Mouse (Mus musculus) lung, postnatal 4 days (tissue): Measurements from ENCODE around the gene Mpc2.
A peak's percentile ranks its signal among the peaks of the same experiment; 100 is the strongest.

Source experiments
- DNase-seq, 2 experiments: peaks; one replicate each; pipeline ENCODE4 v3.0.0; 2021

Mpc2 gene

GRCm38 (mm10) chr1:165460360-165460800 lies at the start of gene Mpc2, which contains the start of gene Dcaf6:
Mpc2 (plus strand) TSS chr1:165460637.
Dcaf6 (minus strand) TSS chr1:165460475.
- DNase-seq, result peak; percentile 99 to 100

DNA sequence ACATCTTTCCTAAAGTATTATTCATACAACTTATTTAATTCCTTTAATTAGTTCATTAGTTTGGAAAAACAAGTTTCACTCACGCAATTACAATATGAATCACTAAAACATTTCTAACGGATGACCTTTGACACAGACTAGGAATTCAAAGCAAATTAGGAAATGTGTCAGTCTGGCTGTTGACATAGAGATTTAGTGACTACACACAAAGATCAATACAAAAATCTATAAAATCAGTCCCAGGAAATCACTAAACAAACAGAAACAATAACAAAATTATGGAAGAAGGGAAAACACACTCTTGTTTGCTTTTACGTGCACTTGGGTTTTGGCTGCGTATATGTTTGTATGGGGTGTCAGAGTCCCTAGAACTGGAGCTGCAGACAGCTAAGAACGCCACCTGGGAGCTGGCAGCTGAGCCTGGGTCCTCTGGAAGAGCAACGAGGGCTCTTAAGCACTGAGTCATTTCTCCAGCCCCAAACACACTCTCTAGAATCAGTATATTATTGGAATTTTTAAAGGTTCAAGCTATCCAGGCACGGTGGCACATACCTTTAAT lies 39.0 kb upstream of the Mpc2 start:
- no peak for DNase-seq

- DNase-seq, result no peak
Observed at GRCm38 (mm10) chr1:165426254-165426653, 34.2 kb upstream of the Mpc2 start.

DNA sequence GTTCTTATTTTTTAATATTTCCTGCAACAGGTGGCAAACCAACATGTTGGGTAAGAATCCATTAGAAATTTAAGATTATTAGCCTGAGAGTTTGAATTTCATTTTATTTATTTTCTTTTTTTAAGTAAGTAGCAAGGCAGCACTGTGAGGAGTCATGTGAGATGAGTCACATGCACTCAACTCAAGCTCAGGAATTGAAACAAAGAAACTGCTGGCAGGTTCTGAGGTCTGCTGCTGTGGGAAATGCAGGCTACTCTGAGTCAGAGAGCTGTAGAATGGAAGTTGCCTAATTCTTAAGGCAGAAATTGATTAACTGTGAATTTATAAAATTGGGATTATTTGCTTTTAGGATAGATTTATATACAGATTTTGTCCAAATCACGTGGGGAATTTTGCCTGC lies 27.6 kb upstream of the Mpc2 start:
- DNase-seq, result no peak

- DNase-seq, result no peak
Observed at GRCm38 (mm10) chr1:165438289-165439021, 22.0 kb upstream of the Mpc2 start.

DNA sequence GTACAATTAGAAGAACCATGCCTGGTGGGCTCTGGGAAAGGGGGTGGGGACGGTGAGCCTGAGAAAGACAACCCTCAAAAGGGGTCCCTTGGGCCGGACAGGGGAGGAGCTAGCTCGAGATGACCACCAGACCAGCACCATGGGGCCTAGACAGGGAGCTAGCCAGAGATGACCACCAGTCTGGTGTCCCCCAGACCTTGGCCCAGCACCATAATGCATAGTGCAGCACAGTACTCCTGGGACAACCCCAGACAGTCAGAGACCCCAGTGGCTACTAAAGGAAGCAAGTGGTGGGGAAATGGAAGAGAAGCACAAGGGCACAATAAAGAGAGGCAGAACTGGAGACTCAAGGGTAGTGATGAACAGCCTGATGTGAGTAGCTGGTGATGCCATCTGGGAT lies 19.6 kb upstream of the Mpc2 start:
- no peak for DNase-seq

- no peak for DNase-seq
Observed at GRCm38 (mm10) chr1:165441201-165441600, 19.2 kb upstream of the Mpc2 start.

GRCm38 (mm10) chr1:165441719-165442118 lies 18.7 kb upstream of the Mpc2 start:
- DNase-seq, result no peak

- no peak for DNase-seq
Observed at GRCm38 (mm10) chr1:165459041-165459502, 1.4 kb upstream of the Mpc2 start.

DNA sequence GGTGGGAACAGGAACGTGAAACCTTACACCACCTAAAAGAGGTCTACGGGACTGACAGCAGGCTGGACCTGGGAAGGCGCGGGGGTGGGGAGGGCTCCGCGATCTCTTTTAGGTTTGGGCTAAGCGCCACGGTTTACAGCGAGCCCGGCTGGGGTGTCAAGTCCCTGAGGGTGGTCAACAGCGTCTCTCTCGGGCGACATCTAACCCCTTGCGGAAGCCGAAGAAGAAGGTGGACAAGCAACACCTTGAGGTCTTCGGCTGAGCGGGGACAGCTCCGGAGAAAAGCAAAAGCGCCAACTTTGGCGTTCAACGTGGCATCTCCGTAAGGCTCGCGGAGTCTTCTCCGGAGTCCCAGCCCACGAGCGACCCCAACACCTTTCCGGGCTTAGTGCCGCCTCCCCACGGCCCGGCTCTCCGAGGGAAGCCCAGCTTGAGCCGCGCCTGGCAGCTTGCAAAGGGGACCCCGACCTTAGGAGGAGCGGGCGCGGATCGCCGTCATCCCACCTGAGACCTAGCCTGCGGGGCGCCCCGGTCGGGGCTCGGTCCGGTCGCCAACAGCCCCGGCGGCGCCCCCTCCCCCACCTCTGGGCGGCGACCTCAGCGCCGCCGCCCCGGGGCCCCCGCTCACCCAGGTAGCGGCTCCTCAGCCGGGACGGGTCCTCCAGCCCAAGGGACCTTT lies 795 bp upstream of the Mpc2 start:
- peak; percentile 59 to 67 for DNase-seq

GRCm38 (mm10) chr1:165460801-165461377 lies 452 bp downstream of the Mpc2 start:
- peak; percentile 99 to 100 for DNase-seq

DNA sequence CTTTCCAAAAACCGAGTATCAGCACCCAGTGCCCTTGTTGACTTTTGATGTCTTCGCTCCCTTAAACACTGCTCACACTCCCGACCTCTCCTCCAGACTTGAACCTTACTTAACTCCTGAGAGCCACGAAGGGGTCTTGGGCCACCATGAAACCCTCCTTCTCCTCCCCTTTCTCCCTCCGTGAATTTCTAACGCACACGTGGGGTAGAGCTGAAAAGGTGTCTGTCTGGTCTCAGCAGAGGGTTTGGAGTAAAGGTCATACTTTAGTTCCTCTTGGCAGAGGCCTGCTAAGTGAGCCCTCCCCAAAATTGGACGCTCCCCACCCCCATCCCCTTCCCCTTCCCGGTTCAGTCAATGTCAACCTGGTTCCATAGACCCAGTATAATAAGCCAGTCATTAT lies 1.2 kb downstream of the Mpc2 start:
- DNase-seq, result peak in 1 of 2 experiments; percentile 10

GRCm38 (mm10) chr1:165462861-165463260 lies 2.4 kb downstream of the Mpc2 start:
- DNase-seq, result no peak

GRCm38 (mm10) chr1:165464574-165464973 lies 4.1 kb downstream of the Mpc2 start:
- DNase-seq, result no peak

- no peak for DNase-seq
Observed at GRCm38 (mm10) chr1:165468971-165469370, 8.5 kb downstream of the Mpc2 start.

DNA sequence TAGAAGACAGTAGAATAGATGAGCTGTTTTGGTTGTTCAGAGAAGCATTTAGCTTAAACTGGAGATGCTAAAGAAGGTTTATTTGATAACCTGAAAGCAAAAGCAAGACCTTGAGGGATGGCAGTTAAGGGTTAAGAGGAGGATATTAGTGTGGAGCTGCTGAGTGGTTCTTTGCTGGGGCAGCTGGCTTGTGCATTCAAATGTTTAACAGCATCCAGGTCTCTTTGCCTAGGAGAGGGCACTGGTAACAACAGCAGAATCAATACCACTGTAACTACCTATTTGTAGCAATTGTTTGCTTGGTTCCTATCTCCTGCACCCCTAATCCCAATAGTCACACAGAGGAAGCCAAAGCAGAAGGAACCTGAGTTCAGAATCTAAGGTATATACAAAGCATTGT lies 9.3 kb downstream of the Mpc2 start:
- no peak for DNase-seq

- DNase-seq, result no peak
Observed at GRCm38 (mm10) chr1:165471490-165471889, 11.1 kb downstream of the Mpc2 start.

- no peak for DNase-seq
Observed at GRCm38 (mm10) chr1:165484688-165485233, 24.3 kb downstream of the Mpc2 start, which contains the start of gene Adcy10. Adcy10 (plus strand) TSS chr1:165485183.

DNA sequence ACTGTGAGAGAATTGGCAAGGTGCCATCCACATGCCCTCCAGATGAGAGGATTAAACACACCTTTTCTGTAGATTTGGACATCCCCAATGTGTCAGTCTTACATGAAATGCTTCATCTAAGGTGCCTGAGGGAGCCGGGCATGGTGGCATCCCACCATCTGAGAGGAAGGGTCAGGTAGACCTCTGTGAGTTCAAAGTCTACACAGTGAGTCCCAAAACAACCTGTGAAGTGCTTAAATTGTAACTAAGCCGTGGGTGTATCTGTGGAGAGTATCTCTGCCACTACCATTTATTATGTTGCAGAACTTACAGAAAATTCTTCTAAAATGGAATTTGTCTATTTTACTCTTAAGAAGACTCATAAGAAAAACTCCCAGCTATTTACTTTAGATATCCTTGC lies 25.7 kb downstream of the Mpc2 start:
- DNase-seq, result no peak

GRCm38 (mm10) chr1:165489197-165489596 lies 28.8 kb downstream of the Mpc2 start:
- DNase-seq, result no peak

DNA sequence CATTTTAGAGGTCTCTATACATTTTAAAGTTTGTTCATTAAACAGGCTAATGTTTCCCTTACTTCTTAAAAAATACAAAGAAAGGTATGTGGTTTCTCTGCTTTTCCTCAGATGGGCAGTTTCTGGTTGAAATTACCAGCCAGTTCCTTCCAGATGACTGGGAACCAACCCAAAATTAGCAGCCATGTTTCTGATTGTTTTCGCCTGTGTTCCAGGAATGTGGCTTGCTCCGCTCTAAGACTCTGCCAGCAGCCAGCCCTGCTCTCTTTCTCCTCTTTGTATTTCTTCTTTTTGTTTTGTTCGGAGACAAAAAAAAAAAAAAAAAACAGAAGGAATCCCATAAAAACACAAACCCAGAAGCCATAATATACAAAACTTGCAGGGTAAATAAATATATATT lies 38.4 kb downstream of the Mpc2 start:
- DNase-seq, result no peak

GRCm38 (mm10) chr1:165503307-165504024 lies 43.0 kb downstream of the Mpc2 start:
- DNase-seq, result peak; percentile 59 to 65
